Mouse (Mus musculus): ENCODE results near the gene Gm2a. TPM values are rescaled to one million over a fixed set of nuclear protein-coding genes. Genes with fewer than 3 reads are reported as not detected.

The Gm2a gene
- polyA plus RNA-seq, 1 experiment from 2014 or later = 11.5 TPM

GRCm38 (mm10) chr11:55134407-55134806, 36.5 kb downstream of the Gm2a start:
- no peak overlapping the region for H3K4me3 ChIP-seq
- ATAC-seq = no peak
- H3K9ac ChIP-seq = no peak overlapping the region
- H3K9me3 ChIP-seq (replicated peaks) = no peaks in the 10 kb centered on the region
- 94% methylated on average over 1 of the region's 1 CpGs for WGBS
- no peaks in the 10 kb centered on the region for H3K36me3 ChIP-seq (ENCODE audit: poor library complexity, severe bottlenecking)
- no peaks in the 10 kb centered on the region for H3K4me1 ChIP-seq
- H3K4me2 ChIP-seq = no peak overlapping the region
- H3K27me3 ChIP-seq = no peaks in the 10 kb centered on the region
- no peak overlapping the region for H3K27ac ChIP-seq

DNA sequence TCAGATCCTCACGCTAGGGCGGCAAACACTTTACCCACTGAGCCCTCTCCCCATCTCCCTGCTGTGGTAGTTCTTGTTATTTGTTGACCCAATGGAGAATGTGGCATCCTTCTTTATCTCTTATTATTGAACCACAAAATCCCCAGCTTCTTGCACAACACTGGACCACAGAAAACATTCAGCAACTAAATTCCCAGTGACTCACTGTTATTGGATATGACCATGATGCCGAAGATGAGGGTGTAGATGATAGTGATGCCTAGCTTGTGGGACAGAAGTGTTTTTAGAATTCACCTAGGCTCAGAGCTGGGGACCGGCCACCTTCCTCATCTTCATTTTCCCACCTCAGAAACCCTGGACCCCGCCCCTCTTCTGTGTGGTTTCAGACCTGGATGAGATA, 37.0 kb downstream of the Gm2a start:
- Histone ChIP-seq H3K9ac (no peak overlapping the region), H3K27me3 (no peaks in the 10 kb centered on the region), H3K9me3 (replicated peaks) (no peaks in the 10 kb centered on the region), H3K27ac (no peak overlapping the region), H3K4me3 (no peak overlapping the region), H3K36me3 (ENCODE audit: poor library complexity, severe bottlenecking) (no peaks in the 10 kb centered on the region), H3K4me2 (no peak overlapping the region), H3K4me1 (no peaks in the 10 kb centered on the region)
- ATAC-seq = no peak
- 87% methylated on average over 5 of the region's 5 CpGs for WGBS

DNA sequence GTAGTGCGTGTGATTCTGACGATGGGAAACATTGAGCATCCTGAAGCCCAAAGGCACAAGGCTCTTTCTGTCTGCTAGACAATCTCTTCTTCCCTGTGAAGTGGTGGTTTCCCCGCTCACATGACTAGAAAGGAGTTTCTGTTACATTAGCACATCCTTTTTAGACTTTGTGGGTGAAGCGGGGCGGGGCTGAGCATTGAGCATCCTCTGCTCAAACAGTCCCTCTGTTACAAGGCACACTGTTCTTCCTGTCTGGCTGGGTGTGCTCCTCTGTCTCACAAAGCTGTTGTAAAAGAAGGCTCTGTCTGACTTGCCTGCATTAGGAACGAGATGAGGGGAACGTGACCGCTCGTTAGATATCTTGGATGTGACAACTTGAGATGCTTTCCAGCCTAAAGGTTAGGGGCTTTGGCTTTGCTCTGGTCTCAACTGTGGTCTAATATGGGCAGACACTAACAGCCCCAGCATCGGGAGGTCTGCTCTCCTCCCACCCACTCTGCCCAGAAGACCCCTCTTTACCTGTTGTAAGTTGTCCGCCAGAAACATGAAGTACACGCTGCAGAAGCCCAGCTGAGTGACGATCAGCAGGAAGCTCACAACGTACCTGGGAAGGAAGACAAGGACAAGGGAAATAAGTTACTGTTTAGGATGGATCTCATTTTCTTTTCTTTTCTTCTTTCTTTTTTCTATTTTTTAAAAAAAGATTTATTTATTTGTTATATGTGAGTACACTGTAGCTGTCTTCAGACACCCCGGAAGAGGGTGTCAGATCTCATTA, 39.0 kb downstream of the Gm2a start:
- Histone ChIP-seq H3K4me2 (no peak overlapping the region), H3K27me3 (no peaks in the 10 kb centered on the region), H3K36me3 (ENCODE audit: poor library complexity, severe bottlenecking) (no peaks in the 10 kb centered on the region), H3K27ac (no peak overlapping the region), H3K9me3 (replicated peaks) (no peaks in the 10 kb centered on the region), H3K4me1 (no peaks in the 10 kb centered on the region), H3K4me3 (no peak overlapping the region), H3K9ac (no peak overlapping the region)
- WGBS = 76% methylated on average over 15 of the region's 15 CpGs
- no peak for ATAC-seq

DNA sequence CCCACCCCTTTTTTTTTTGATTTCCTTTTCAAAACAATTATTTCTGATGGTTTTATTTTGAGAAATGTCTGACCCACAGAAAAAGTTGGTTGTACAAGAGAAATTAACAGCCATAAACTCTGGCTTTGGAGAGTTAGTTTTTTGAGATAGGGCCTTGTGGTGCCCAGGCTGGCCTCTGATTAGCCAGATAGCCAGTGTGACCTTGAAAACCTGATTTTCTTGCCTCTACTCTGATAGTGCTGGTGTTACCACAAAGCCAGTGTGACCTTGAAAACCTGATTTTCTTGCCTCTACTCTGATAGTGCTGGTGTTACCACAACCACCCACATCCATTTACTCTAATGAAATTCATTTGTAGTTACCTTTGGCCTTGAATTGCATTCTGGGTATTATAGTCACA, 39.7 kb downstream of the Gm2a start:
- H3K4me1 ChIP-seq = no peaks in the 10 kb centered on the region
- H3K36me3 ChIP-seq (ENCODE audit: poor library complexity, severe bottlenecking) = no peaks in the 10 kb centered on the region
- no peak overlapping the region for H3K4me2 ChIP-seq
- no peaks in the 10 kb centered on the region for H3K9me3 ChIP-seq (replicated peaks)
- no peak overlapping the region for H3K27ac ChIP-seq
- no peak overlapping the region for H3K9ac ChIP-seq
- no peaks in the 10 kb centered on the region for H3K27me3 ChIP-seq
- H3K4me3 ChIP-seq = no peak overlapping the region
- no peak for ATAC-seq

DNA sequence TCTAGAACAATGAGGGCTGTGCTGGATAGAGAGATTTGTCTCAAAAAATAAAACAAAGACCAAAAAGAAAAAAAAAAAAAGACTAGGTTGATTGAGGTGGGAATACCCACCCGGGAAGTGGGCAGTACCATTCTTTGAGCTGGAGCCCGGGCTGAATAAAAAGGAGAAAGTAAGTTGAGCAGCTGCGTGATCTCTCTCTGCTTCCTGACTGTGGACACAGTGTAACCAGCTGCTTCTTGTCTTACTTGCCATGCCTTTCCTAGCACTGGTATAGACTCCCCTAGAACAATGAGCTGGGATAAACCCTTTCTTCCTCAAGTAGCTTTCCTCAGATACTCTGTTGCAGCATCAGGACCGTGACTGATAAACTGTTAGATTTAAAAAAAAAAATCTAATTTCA, 43.6 kb downstream of the Gm2a start:
- H3K27me3 ChIP-seq = no peaks in the 10 kb centered on the region
- no peaks in the 10 kb centered on the region for H3K4me1 ChIP-seq
- ATAC-seq = no peak
- H3K27ac ChIP-seq = no peak overlapping the region
- H3K36me3 ChIP-seq (ENCODE audit: poor library complexity, severe bottlenecking) = no peaks in the 10 kb centered on the region
- H3K4me3 ChIP-seq = no peak overlapping the region
- no peak overlapping the region for H3K9ac ChIP-seq
- no peak overlapping the region for H3K4me2 ChIP-seq
- 77% methylated on average over 4 of the region's 4 CpGs for WGBS
- H3K9me3 ChIP-seq (replicated peaks) = no peaks in the 10 kb centered on the region

- Histone ChIP-seq H3K36me3 (ENCODE audit: poor library complexity, severe bottlenecking) (no peaks in the 10 kb centered on the region), H3K27ac (no peak overlapping the region), H3K27me3 (no peaks in the 10 kb centered on the region), H3K4me3 (no peak overlapping the region), H3K9ac (no peak overlapping the region), H3K4me2 (no peak overlapping the region), H3K4me1 (no peaks in the 10 kb centered on the region), H3K9me3 (replicated peaks) (no peaks in the 10 kb centered on the region)
- no peak for ATAC-seq
- WGBS = 63% methylated on average over 5 of the region's 5 CpGs
These were observed 46.1 kb downstream of the Gm2a start for GRCm38 (mm10) chr11:55144011-55144410.

GRCm38 (mm10) chr11:55146855-55147254, 48.9 kb downstream of the Gm2a start:
- Histone ChIP-seq H3K4me3 (no peak overlapping the region), H3K27me3 (no peaks in the 10 kb centered on the region), H3K4me1 (no peaks in the 10 kb centered on the region), H3K9me3 (replicated peaks) (no peaks in the 10 kb centered on the region), H3K36me3 (ENCODE audit: poor library complexity, severe bottlenecking) (no peaks in the 10 kb centered on the region), H3K4me2 (no peak overlapping the region), H3K9ac (no peak overlapping the region), H3K27ac (no peak overlapping the region)
- 33% methylated on average over 1 of the region's 1 CpGs for WGBS
- no peak for ATAC-seq

DNA sequence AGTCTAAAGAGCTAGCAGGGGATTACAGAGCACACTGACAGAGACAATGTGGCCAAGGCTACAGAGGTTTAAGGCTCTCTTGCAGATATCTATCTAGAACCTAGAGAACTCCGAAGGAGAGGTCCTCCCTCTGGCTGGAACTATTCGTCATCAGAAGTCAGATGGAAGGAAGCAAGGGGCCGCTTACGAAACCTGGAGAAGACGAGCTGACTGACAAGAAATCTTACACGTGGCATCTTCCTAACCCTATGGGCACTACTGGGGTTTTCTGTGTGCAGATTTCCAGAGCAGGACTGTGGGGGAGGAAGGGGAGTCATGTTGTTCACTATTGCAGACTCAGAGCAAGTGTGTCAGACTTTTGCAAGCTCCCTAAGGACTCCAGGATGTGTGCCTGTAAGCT, 49.5 kb downstream of the Gm2a start:
- no peak for ATAC-seq
- H3K27me3 ChIP-seq = no peaks in the 10 kb centered on the region
- no peaks in the 10 kb centered on the region for H3K36me3 ChIP-seq (ENCODE audit: poor library complexity, severe bottlenecking)
- H3K4me3 ChIP-seq = no peak overlapping the region
- H3K4me1 ChIP-seq = no peaks in the 10 kb centered on the region
- no peak overlapping the region for H3K9ac ChIP-seq
- H3K4me2 ChIP-seq = no peak overlapping the region
- no peak overlapping the region for H3K27ac ChIP-seq
- no peaks in the 10 kb centered on the region for H3K9me3 ChIP-seq (replicated peaks)
- 60% methylated on average over 6 of the region's 6 CpGs for WGBS

- no peak overlapping the region for H3K4me3 ChIP-seq
- no peaks in the 10 kb centered on the region for H3K9me3 ChIP-seq (replicated peaks)
- WGBS = 74% methylated on average over 4 of the region's 4 CpGs
- no peaks in the 10 kb centered on the region for H3K27me3 ChIP-seq
- no peak overlapping the region for H3K9ac ChIP-seq
- H3K4me2 ChIP-seq = no peak overlapping the region
- no peak overlapping the region for H3K27ac ChIP-seq
- H3K4me1 ChIP-seq = no peaks in the 10 kb centered on the region
- ATAC-seq = no peak
- no peaks in the 10 kb centered on the region for H3K36me3 ChIP-seq (ENCODE audit: poor library complexity, severe bottlenecking)
These were observed 50.5 kb downstream of the Gm2a start for GRCm38 (mm10) chr11:55148461-55148860.

GRCm38 (mm10) chr11:55151608-55152007, 53.7 kb downstream of the Gm2a start, which contains the start of gene Slc36a3:
TSS of gene Slc36a3 (minus strand) at chr11:55151708.
- ATAC-seq = no peak
- Histone ChIP-seq H3K36me3 (ENCODE audit: poor library complexity, severe bottlenecking) (no peaks in the 10 kb centered on the region), H3K27ac (no peak within 1 kb of the TSS), H3K27me3 (no peaks in the 10 kb centered on the region), H3K4me2 (no peak within 1 kb of the TSS), H3K4me1 (no peaks in the 10 kb centered on the region), H3K9me3 (replicated peaks) (no peaks in the 10 kb centered on the region), H3K4me3 (no peak within 1 kb of the TSS), H3K9ac (no peak within 1 kb of the TSS)
- WGBS = 87% methylated on average over 3 of the region's 3 CpGs

DNA sequence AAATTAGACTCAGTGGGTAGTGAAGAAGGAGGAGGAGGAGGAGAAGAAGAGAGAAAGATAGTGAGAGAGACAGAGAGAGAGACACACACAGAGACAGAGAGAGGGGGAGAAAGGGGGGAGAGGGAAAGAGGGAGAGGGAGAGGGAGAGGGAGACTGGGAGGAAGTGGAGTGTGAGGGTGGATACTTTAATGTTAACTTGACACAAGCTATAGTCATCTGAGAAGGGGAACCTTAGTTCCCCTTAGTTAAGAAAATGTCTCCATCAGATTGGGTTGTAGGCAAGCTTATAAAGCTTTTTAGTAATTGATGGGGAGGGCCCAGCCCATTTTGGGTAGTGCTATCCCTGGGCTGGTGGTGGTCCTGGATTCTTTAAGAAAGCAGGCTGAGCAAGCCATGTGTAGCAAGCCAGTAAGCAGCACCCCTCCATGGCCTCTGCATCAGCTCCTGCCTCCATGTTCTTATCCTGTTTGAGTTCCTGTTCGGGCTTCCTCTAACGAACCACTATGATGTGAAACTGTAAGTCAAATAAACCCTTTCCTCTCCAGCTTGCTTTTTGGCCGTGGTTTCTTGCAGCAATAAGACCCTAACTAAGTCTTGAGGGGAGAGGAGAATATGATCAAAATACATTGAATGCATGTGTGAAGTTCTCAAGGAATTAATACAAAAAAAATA, 56.6 kb downstream of the Gm2a start:
- H3K4me1 ChIP-seq = no peaks in the 10 kb centered on the region
- no peak overlapping the region for H3K4me2 ChIP-seq
- H3K36me3 ChIP-seq (ENCODE audit: poor library complexity, severe bottlenecking) = no peaks in the 10 kb centered on the region
- H3K9ac ChIP-seq = no peak overlapping the region
- WGBS = 73% methylated on average over 3 of the region's 3 CpGs
- ATAC-seq = no peak
- H3K9me3 ChIP-seq (replicated peaks) = no peaks in the 10 kb centered on the region
- no peak overlapping the region for H3K4me3 ChIP-seq
- no peak overlapping the region for H3K27ac ChIP-seq
- H3K27me3 ChIP-seq = no peaks in the 10 kb centered on the region

DNA sequence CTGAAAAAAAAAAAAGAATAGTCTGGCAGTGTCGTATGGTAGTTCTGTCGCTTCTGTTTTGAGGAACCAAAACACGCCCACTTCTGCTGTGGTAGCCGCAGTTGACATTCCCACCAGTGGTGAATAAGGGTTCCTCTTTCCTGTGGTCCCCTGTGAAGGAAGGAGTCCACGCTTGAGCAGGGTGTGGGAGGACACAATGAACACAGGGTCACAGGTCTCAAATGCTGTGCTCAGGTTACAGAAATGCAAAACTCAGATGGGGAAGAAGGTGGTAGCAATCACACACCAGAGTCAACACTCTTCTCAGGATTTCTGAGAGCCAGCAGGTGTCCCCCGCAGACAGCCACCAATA, 57.1 kb downstream of the Gm2a start:
- 86% methylated on average over 6 of the region's 6 CpGs for WGBS
- no peak overlapping the region for H3K4me3 ChIP-seq
- H3K4me1 ChIP-seq = no peaks in the 10 kb centered on the region
- no peak for ATAC-seq
- H3K4me2 ChIP-seq = no peak overlapping the region
- H3K36me3 ChIP-seq (ENCODE audit: poor library complexity, severe bottlenecking) = no peaks in the 10 kb centered on the region
- no peak overlapping the region for H3K9ac ChIP-seq
- no peak overlapping the region for H3K27ac ChIP-seq
- no peaks in the 10 kb centered on the region for H3K9me3 ChIP-seq (replicated peaks)
- no peaks in the 10 kb centered on the region for H3K27me3 ChIP-seq

Measured in forebrain, embryonic 13.5 days (tissue).